Mouse (Mus musculus) ES-Bruce4 (cell line): ENCODE data around the gene Fetub.

Experiments used
- CTCF ChIP-seq: IDR thresholded peaks from one replicate; pipeline ENCODE4 v1.8.1; 2011; ENCODE audit warnings: low read depth, low read length
- EP300 ChIP-seq: IDR thresholded peaks from 2 replicates; pipeline ENCODE4 v1.6.1; 2011; ENCODE audit warnings: low read depth, low read length; ENCODE audit not compliant: insufficient read depth
- POLR2A ChIP-seq: IDR thresholded peaks from one replicate; pipeline ENCODE4 v1.8.1; 2011; ENCODE audit warnings: low read length; ENCODE audit not compliant: insufficient read depth

DNA sequence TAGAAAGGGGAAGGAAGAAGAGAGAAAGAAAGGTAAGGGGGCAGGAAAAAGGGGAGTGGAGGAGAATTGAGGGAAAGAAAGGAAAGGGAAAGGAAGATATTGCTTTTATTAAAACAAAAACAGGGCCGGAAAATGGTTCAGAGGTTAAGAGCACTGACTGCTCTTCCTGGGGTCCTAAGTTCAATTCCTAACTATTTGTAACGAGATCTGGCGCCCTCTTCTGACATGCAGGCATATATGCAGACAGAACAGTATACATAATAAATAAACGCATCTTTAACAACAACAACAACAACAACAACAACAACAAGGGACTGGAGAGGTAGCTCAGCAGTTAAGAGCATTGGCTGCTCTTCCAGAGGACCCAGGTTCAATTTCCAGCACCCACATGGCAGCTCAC is 34.9 kb downstream of the Fetub start:
- no peak for TF ChIP-seq EP300
- no peak for TF ChIP-seq CTCF
- TF ChIP-seq POLR2A = no peak
